Mouse (Mus musculus) lung, adult 2 months (tissue): Measurements from ENCODE around the gene Phyhipl.

Source experiments
- CTCF ChIP-seq: fragments of 200-500 bp; IDR thresholded peaks from 2 replicates; pipeline ENCODE4 v1.5.1; 2011; ENCODE audit warnings: mild to moderate bottlenecking, low read length, control low read depth; ENCODE audit not compliant: insufficient read depth
- POLR2A ChIP-seq: fragments of 200-500 bp; IDR thresholded peaks from 2 replicates; pipeline ENCODE4 v1.6.1; 2011; ENCODE audit warnings: low read depth, mild to moderate bottlenecking, control low read depth, low read length, borderline replicate concordance; ENCODE audit errors: extremely low read depth

GRCm38 (mm10) chr10:70514848-70515247 is 140.9 kb downstream of the Phyhipl start:
- TF ChIP-seq CTCF = no peak
- TF ChIP-seq POLR2A = no peak
